Mouse (Mus musculus) ES-Bruce4 (cell line): ENCODE results near the gene Apoa1. TPM values are rescaled to one million over a fixed set of nuclear protein-coding genes. Genes with fewer than 3 reads are reported as not detected.

ENCODE experiments used
- H3K27ac ChIP-seq: 2 replicates; pipeline ENCODE4 v1.5.1; 2012; ENCODE audit warnings: low read length, inconsistent platforms; ENCODE audit not compliant: insufficient read depth
- H3K27me3 ChIP-seq: 2 replicates; pipeline ENCODE4 v1.6.1; 2012; ENCODE audit warnings: mild to moderate bottlenecking, low read length, inconsistent platforms; ENCODE audit not compliant: control insufficient read depth, poor library complexity, insufficient read depth, severe bottlenecking
- H3K36me3 ChIP-seq: 2 replicates; pipeline ENCODE4 v1.6.1; 2012; ENCODE audit warnings: inconsistent platforms, mild to moderate bottlenecking, low read length, moderate library complexity; ENCODE audit not compliant: control insufficient read depth, poor library complexity, insufficient read depth, severe bottlenecking
- H3K4me1 ChIP-seq: one replicate; pipeline ENCODE4 v1.8.1; 2011; ENCODE audit warnings: low read length; ENCODE audit not compliant: control insufficient read depth, insufficient read depth
- H3K4me3 ChIP-seq: 2 replicates; pipeline ENCODE4 v1.5.1; 2011; ENCODE audit warnings: low read depth, mild to moderate bottlenecking, low read length
- H3K9ac ChIP-seq: 2 replicates; pipeline ENCODE4 v1.6.1; 2012; ENCODE audit warnings: low read depth, mild to moderate bottlenecking, inconsistent platforms; ENCODE audit not compliant: poor library complexity, severe bottlenecking
- H3K9me3 ChIP-seq: replicated peaks from 2 replicates; pipeline ENCODE4 v1.6.1; 2012; ENCODE audit warnings: mild to moderate bottlenecking, low read length, inconsistent platforms; ENCODE audit not compliant: control insufficient read depth, poor library complexity, insufficient read depth, severe bottlenecking
- CTCF ChIP-seq: IDR thresholded peaks from one replicate; pipeline ENCODE4 v1.8.1; 2011; ENCODE audit warnings: low read depth, low read length
- EP300 ChIP-seq: IDR thresholded peaks from 2 replicates; pipeline ENCODE4 v1.6.1; 2011; ENCODE audit warnings: low read depth, low read length; ENCODE audit not compliant: insufficient read depth
- POLR2A ChIP-seq: IDR thresholded peaks from one replicate; pipeline ENCODE4 v1.8.1; 2011; ENCODE audit warnings: low read length; ENCODE audit not compliant: insufficient read depth
- polyA plus RNA-seq: library from polyadenylated mRNA; stranded (reverse); fragments of >200 nt; gene quantifications from 2 replicates; pipeline ENCODE4 v1.2.4, GENCODE M21; 2011; ENCODE audit warnings: low read depth; ENCODE audit not compliant: missing spikeins, insufficient read depth, insufficient read length

Apoa1 gene
- polyA plus RNA-seq, 1 experiment: not detected

GRCm38 (mm10) chr9:46270782-46271181, 42.4 kb downstream of the Apoa1 start:
- no peaks in the 10 kb centered on the region for H3K27me3 ChIP-seq
- no peaks in the 10 kb centered on the region for H3K9me3 ChIP-seq
- peaks cover 10% of the 10 kb centered on the region for H3K36me3 ChIP-seq
- H3K4me1 ChIP-seq: no peaks in the 10 kb centered on the region
- no peak for TF ChIP-seq CTCF
- TF ChIP-seq POLR2A: no peak
- TF ChIP-seq EP300: no peak
- H3K4me3 ChIP-seq: no peak overlapping the region
- H3K9ac ChIP-seq: no peak overlapping the region
- no peak overlapping the region for H3K27ac ChIP-seq

- no peaks in the 10 kb centered on the region for H3K27me3 ChIP-seq
- no peaks in the 10 kb centered on the region for H3K9me3 ChIP-seq
- H3K9ac ChIP-seq: peak overlapping the region; percentile 74
- no peak overlapping the region for H3K4me3 ChIP-seq
- peaks cover 23% of the 10 kb centered on the region for H3K36me3 ChIP-seq
- TF ChIP-seq EP300: no peak
- TF ChIP-seq CTCF: no peak
- no peak for TF ChIP-seq POLR2A
- H3K27ac ChIP-seq: no peak overlapping the region
- H3K4me1 ChIP-seq: no peaks in the 10 kb centered on the region
These were observed 43.7 kb downstream of the Apoa1 start for GRCm38 (mm10) chr9:46272070-46272469.

GRCm38 (mm10) chr9:46272677-46273454, 44.5 kb downstream of the Apoa1 start, which contains the start of gene Zpr1:
TSS of gene Zpr1 (plus strand) at chr9:46273064.
- H3K4me3 ChIP-seq: peak within 1 kb of the TSS; percentile 88
- no peak within 1 kb of the TSS for H3K27ac ChIP-seq
- H3K9ac ChIP-seq: peak within 1 kb of the TSS; percentile 74
- no peaks in the 10 kb centered on the region for H3K4me1 ChIP-seq
- no peak for TF ChIP-seq EP300
- no peak for TF ChIP-seq POLR2A
- TF ChIP-seq CTCF: no peak
- H3K36me3 ChIP-seq: peaks cover 31% of the 10 kb centered on the region
- H3K27me3 ChIP-seq: no peaks in the 10 kb centered on the region
- H3K9me3 ChIP-seq: no peaks in the 10 kb centered on the region

- Histone ChIP-seq H3K27me3 (no peaks in the 10 kb centered on the region), H3K36me3 (peaks cover 35% of the 10 kb centered on the region), H3K4me3 (no peak overlapping the region), H3K4me1 (no peaks in the 10 kb centered on the region), H3K9me3 (no peaks in the 10 kb centered on the region), H3K9ac (no peak overlapping the region), H3K27ac (no peak overlapping the region)
- no peak for TF ChIP-seq CTCF
- no peak for TF ChIP-seq EP300
- TF ChIP-seq POLR2A: no peak
These were observed 46.1 kb downstream of the Apoa1 start for GRCm38 (mm10) chr9:46274494-46274893.

Other genes starting within 250 kb of the Apoa1 start
- 76.6 and 77.0 TPM in 2 replicates for gene Pafah1b2, start 215.9 kb upstream of the Apoa1 start, polyA plus RNA-seq
- 23.2 and 28.1 TPM in 2 replicates for gene Sik3, start 215.8 kb upstream of the Apoa1 start, polyA plus RNA-seq
- not detected in 2 replicates for gene Apoc3, start 7.1 kb downstream of the Apoa1 start, polyA plus RNA-seq
- gene Apoa4, start 12.1 kb downstream of the Apoa1 start, polyA plus RNA-seq: not detected in 2 replicates
- gene Apoa5, start 40.1 kb downstream of the Apoa1 start, polyA plus RNA-seq: not detected in 2 replicates
- gene Zpr1, start 44.5 kb downstream of the Apoa1 start, polyA plus RNA-seq: 69.0 and 69.1 TPM in 2 replicates
- 26.4 and 28.5 TPM in 2 replicates for gene Bud13, start 54.4 kb downstream of the Apoa1 start, polyA plus RNA-seq
- gene 4931429L15Rik, start 91.4 kb downstream of the Apoa1 start, polyA plus RNA-seq: not detected in 2 replicates